Mouse (Mus musculus): ENCODE results near the gene Pkd1l2. TPM values are rescaled to one million over a fixed set of nuclear protein-coding genes. Genes with fewer than 3 reads are reported as not detected.

Pkd1l2 gene
- polyA plus RNA-seq, 1 experiment from 2014 or later: 0.07 TPM

DNA sequence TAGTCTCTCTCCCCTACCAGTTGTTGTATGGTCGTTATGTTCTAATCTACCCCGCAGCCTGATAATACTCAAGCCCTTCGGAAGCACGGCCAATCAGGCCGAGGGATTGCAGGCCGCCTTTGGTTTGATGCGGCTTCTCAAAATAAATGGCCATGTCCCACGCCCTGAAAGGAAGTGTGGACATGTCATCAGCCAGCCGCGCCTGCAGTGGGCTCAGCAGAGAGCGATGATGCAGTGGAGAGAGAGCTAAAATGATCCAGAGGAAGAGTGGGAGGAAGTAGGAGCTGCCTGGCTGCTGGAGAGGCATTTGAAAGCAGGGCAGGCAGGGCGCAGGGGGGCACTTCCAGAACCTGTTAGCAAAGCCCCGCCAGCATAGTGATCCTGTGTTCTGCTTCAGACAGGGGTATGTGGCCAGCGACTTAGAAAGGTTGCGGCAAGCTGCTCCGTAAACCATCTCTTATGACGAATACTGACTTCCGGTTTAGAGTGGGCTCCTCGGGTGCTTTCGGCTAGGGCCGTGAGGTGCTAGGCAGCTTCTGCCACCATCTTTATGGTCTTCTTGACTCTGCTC, 135.9 kb downstream of the Pkd1l2 start:
- H3K27me3 ChIP-seq (ENCODE audit: control insufficient read depth, insufficient read depth, low read length): no peaks in the 10 kb centered on the region
- H3K4me1 ChIP-seq (ENCODE audit: control insufficient read depth, insufficient read depth, low read length): peaks cover 12% of the 10 kb centered on the region
- no peak overlapping the region for H3K9ac ChIP-seq (replicated peaks; ENCODE audit: low read depth, low read length)
- no peak for ATAC-seq (ENCODE audit: low read depth)
- H3K9me3 ChIP-seq (ENCODE audit: control insufficient read depth, low read length): no peaks in the 10 kb centered on the region
- H3K27ac ChIP-seq (ENCODE audit: low read depth, low read length): no peak overlapping the region
- WGBS: 89% methylated on average over 21 of the region's 21 CpGs
- no peak overlapping the region for H3K4me2 ChIP-seq (ENCODE audit: low read depth, low read length)
- no peaks in the 10 kb centered on the region for H3K36me3 ChIP-seq (ENCODE audit: control insufficient read depth, insufficient read depth, low read length)
- no peak overlapping the region for H3K4me3 ChIP-seq (ENCODE audit: low read depth, low read length)

Other genes with a start within 250 kb of the Pkd1l2 start
- 30.1 and 33.9 TPM in 2 replicates for gene Cmc2, start 161.0 kb downstream of the Pkd1l2 start, polyA plus RNA-seq (2014; fragmentation: Nextera tagmentation; extraction: Ambion mirVana)
- 6.1 and 7.1 TPM in 2 replicates for gene Cenpn, start 160.7 kb downstream of the Pkd1l2 start, polyA plus RNA-seq (2014; fragmentation: Nextera tagmentation; extraction: Ambion mirVana)
- gene Atmin, start 139.1 kb downstream of the Pkd1l2 start, polyA plus RNA-seq (2014; fragmentation: Nextera tagmentation; extraction: Ambion mirVana): 27.1 and 31.2 TPM in 2 replicates
- 4.4 and 5.9 TPM in 2 replicates for gene 1700030J22Rik, start 103.5 kb downstream of the Pkd1l2 start, polyA plus RNA-seq (2014; fragmentation: Nextera tagmentation; extraction: Ambion mirVana)
- 106 and 111 TPM in 2 replicates for gene Gcsh, start 88.9 kb downstream of the Pkd1l2 start, polyA plus RNA-seq (2014; fragmentation: Nextera tagmentation; extraction: Ambion mirVana)
- gene Bco1, start 13.4 kb upstream of the Pkd1l2 start, polyA plus RNA-seq (2014; fragmentation: Nextera tagmentation; extraction: Ambion mirVana): 0.25 and 0.39 TPM in 2 replicates
- 3.5 and 4.1 TPM in 2 replicates for gene Gan, start 75.7 kb upstream of the Pkd1l2 start, polyA plus RNA-seq (2014; fragmentation: Nextera tagmentation; extraction: Ambion mirVana)
- 135 and 144 TPM in 2 replicates for gene Cmip, start 174.6 kb upstream of the Pkd1l2 start, polyA plus RNA-seq (2014; fragmentation: Nextera tagmentation; extraction: Ambion mirVana)